Mouse (Mus musculus) olfactory bulb, adult 2 months (tissue): ENCODE measurements around the gene Scnm1. TPM values are rescaled to one million over a fixed set of nuclear protein-coding genes. Genes with fewer than 3 reads are reported as not detected.
"Not testable (repeated sequence)": the region's sequence is repeated elsewhere in the genome, so short reads cannot be mapped to it uniquely, and the experiment has no call there.

Source experiments
- H3K27ac ChIP-seq: fragments of 200-500 bp; 2 replicates; pipeline ENCODE4 v1.5.1; 2012; ENCODE audit warnings: low read depth, low read length; ENCODE audit not compliant: insufficient read depth
- H3K4me1 ChIP-seq: fragments of 200-500 bp; 2 replicates; pipeline ENCODE4 v1.6.1; 2012; ENCODE audit warnings: low read length; ENCODE audit not compliant: control insufficient read depth, insufficient read depth
- H3K4me3 ChIP-seq: fragments of 200-500 bp; 2 replicates; pipeline ENCODE4 v1.5.1; 2012; ENCODE audit warnings: mild to moderate bottlenecking, low read depth, low read length, moderate library complexity; ENCODE audit not compliant: insufficient read depth
- CTCF ChIP-seq: fragments of 200-500 bp; IDR thresholded peaks from 2 replicates; pipeline ENCODE4 v1.5.1; 2012; ENCODE audit warnings: low read depth, mild to moderate bottlenecking, low read length, moderate library complexity; ENCODE audit not compliant: insufficient read depth
- POLR2A ChIP-seq: fragments of 200-500 bp; IDR thresholded peaks from 2 replicates; pipeline ENCODE4 v1.6.1; 2012; ENCODE audit warnings: mild to moderate bottlenecking, low read depth, low read length, moderate library complexity; ENCODE audit not compliant: insufficient read depth
- WGBS: fragments of 180-500 bp; shearing (Covaris S2); methylation state at CpG from one replicate; pipeline ENCODE4 v1.1.7; 2018; 5-methylcytosine and 5-hydroxymethylcytosine counted together
- polyA plus RNA-seq: library from polyadenylated mRNA; stranded (reverse); fragments of >200 nt; gene quantifications from 2 replicates; pipeline ENCODE4 v1.2.4, GENCODE M21; 2012; ENCODE audit warnings: low replicate concordance; ENCODE audit not compliant: missing spikeins, insufficient read depth, insufficient read length

Scnm1 gene
- polyA plus RNA-seq, 1 experiment, result not detected

DNA sequence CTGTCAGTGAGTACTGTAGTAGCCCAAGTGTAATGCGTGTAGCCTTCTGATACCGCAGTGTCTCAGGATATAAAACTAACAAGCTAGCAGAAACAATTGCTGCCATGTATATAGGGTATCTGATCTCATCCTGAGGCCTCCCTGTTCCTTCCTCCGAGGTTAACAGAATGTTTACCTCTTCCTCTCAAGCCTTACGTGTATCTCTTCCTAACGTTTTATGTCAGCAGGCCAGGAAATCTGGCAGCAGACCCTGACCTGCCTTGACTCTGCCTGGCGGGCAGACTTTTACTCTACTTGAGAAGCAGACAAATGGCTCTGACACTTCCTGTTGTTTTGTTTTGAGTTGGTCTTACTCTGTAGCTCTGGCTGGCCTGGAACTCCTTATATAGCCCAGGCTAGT lies 12.2 kb downstream of the Scnm1 start:
- WGBS, result 80% methylated on average over 6 of the region's 6 CpGs
- H3K4me1 ChIP-seq, result peaks cover 7% of the 10 kb centered on the region
- H3K27ac ChIP-seq, result no peak overlapping the region
- TF ChIP-seq POLR2A, result no peak
- TF ChIP-seq CTCF, result no peak
- no peak overlapping the region for H3K4me3 ChIP-seq

DNA sequence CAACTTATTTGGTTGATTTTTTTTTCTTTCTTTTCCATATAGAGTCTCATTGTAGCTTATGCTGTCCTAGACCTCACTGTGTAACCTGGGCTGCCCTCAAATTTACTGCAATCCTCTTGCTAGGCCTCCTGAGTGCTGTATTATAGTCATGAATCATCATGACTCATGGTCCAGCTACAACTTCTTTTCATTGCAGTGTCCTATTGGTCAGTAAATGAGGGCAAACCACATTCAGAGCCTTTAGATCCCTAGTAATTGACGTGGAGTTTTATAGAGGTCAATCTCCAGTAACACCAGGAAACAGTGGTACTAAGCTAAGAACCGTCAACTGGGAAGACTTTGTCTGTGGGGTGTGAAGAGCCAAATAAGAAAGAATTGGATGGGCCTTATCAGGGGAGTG lies 16.1 kb downstream of the Scnm1 start:
- no peak for TF ChIP-seq CTCF
- TF ChIP-seq POLR2A, result no peak
- no peak overlapping the region for H3K27ac ChIP-seq
- H3K4me1 ChIP-seq, result no peaks in the 10 kb centered on the region
- 93% methylated on average over 2 of the region's 2 CpGs for WGBS
- H3K4me3 ChIP-seq, result no peak overlapping the region

DNA sequence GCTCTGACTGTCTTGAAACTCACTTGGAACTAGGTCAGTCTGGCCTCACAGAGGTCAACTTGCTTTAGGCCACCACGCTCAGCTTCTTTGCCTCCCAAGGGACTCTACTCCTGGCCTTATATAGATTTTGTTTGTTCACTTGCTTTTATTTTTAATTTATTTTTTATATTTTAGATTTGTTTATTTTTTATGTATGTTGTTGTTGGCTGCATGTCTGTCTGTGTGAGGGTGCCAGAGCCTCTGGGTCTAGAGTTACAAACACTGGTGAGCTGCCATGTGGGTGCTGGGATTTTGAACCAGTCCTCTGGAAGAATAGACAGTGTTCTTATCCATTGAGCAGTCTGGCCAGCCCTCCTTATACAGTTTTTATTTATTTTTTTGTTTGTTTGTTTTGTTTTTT lies 21.1 kb downstream of the Scnm1 start:
- Histone ChIP-seq H3K4me3 (no peak overlapping the region), H3K4me1 (no peaks in the 10 kb centered on the region), H3K27ac (no peak overlapping the region)
- no peak for TF ChIP-seq POLR2A
- TF ChIP-seq CTCF, result no peak
- WGBS, result 97% methylated on average over 1 of the region's 1 CpGs

DNA sequence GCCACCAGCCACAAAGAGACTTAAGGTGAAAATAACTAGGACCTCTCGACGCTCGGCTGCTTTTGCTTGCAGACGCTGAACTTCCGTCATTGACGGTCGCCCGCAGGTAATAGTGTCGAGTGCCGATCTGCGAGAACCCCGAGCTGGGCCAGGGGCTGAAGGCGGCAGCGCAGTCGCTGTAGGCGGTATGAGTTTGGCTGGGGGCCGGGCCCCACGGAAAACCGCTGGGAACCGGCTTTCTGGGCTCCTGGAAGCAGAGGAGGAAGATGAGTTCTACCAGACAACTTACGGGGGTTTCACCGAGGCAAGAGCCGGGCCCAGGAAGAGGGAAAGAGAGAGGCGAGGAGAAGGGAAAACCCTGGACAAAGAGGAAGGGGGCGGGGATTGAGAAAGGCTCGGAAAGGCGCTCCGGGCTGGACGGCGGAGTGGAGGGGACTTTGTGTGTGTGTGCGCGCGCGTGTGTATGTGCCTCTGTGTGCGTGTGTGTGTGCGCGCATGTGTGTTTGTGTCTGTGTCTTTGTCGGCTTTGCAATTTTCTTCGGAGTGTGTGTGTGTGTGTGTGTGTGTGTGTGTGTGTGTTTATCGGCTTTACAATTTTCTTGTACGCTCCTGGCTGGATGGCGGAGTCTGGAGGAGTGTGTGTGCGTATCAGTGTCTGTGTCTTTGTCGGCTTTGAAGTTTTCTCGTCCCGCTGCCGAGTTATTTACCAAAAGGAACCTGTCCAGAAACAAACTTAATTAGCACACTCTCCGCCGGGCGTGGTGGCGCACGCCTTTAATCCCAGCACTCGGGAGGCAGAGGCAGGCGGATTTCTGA lies 22.7 kb downstream of the Scnm1 start, which contains the start of gene Vps72:
Vps72 (plus strand) TSS at position 112 of the 816 bp plus-strand sequence.
- Histone ChIP-seq H3K4me1 (no peaks in the 10 kb centered on the region), H3K4me3 (peak within 1 kb of the TSS; percentile 69), H3K27ac (peak within 1 kb of the TSS; percentile 65)
- WGBS, result under 1% methylated on average over 54 of the region's 54 CpGs
- no peak for TF ChIP-seq CTCF
- peak; percentile 64 for TF ChIP-seq POLR2A

GRCm38 (mm10) chr3:95107898-95108297 lies 25.9 kb downstream of the Scnm1 start:
- no peak for TF ChIP-seq POLR2A
- no peak for TF ChIP-seq CTCF
- H3K27ac ChIP-seq, result no peak overlapping the region
- no peak overlapping the region for H3K4me3 ChIP-seq
- no peaks in the 10 kb centered on the region; the same call in 1 of the 2 replicates for H3K4me1 ChIP-seq
- WGBS, result 63% methylated on average over 2 of the region's 2 CpGs

- H3K27ac ChIP-seq, H3K4me3 ChIP-seq, H3K4me1 ChIP-seq: not testable (repeated sequence)
These were observed 26.5 kb downstream of the Scnm1 start for GRCm38 (mm10) chr3:95107308-95107707.

DNA sequence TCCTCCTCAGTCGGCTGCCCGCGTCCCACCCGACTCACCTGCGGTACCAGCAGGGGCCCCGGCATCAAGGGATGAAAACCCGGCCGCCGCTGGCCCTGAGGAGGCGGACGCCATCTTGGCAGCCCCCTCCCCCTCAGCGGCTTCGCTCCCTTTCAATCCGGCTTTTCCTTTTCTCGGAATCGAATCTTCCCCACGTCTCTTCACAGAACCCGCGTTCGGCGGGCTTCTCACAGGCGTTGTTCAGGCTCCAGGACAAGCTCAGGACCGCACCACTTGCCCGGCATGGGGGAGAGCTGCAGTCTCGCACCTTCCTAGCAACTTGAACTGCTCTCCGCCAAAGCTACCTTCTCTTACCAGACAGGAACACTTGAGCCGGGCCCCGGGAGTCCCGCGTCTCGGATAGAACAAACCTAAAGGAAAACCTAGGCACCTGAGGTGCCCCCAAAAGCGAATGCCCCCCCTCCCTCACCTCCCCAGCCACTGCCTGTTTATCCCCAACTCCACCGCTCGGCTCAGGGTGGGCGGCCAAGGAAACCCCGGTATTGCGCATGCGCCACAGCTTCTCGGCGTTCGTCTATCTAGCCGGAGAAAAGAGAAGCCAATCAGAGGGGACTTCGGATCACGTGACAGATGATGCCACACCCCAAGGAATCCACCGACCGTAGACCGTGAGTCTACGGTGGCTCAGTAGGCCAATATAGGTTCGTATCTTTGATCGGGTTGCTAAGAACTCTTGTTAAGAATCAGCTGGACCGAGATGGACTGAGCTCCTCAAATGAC lies 27.3 kb downstream of the Scnm1 start, which contains the start of gene Pip5k1a:
Pip5k1a (minus strand) TSS at position 593 of the 780 bp plus-strand sequence.
- peak; percentile 80 for TF ChIP-seq POLR2A
- no peak for TF ChIP-seq CTCF
- under 1% methylated on average over 51 of the region's 51 CpGs for WGBS
- no peaks in the 10 kb centered on the region; the same call in 1 of the 2 replicates for H3K4me1 ChIP-seq
- H3K27ac ChIP-seq, result peak within 1 kb of the TSS; percentile 69
- peak within 1 kb of the TSS; percentile 85 for H3K4me3 ChIP-seq

DNA sequence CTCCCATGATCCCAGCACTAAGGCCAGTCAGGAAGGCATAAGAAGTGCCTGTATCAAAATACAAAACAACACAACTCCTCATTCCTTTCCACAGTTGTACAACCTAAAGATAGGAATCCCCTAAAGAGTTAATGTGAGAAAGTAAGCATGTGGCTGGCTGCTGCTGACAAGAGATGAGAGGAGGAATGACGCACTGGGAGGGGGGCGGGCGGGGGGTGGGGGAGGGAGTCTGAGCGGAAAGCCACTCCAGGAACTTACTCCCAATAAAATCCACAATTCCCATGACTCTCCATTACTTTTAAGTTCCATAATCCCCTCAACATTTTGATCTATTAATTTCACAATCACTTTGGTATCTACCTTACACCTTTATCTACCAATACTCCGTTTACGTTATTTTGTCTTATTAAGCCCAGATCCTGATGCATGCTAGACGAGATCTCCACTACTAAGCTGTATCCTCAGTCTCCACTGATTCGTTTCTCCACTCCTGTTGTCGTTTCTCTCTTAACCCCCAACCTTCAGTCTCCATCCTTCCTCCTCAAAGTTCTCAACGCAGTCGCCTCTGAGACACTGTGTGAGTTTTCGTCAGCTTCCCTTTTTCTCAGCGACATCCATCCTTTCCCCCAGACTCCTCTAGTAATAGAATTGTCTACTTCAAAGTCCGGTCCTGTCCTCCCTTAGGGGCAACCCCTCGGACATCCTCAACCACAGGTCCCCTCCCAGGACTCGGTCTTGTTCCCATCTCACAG lies 28.0 kb downstream of the Scnm1 start:
- Histone ChIP-seq H3K4me3 (peak overlapping the region; percentile 85), H3K4me1 (no peaks in the 10 kb centered on the region; the same call in 1 of the 2 replicates), H3K27ac (peak overlapping the region; percentile 69)
- under 1% methylated on average over 16 of the region's 16 CpGs for WGBS
- no peak for TF ChIP-seq POLR2A
- no peak for TF ChIP-seq CTCF
